Mouse (Mus musculus) C2C12 (cell line): ENCODE results near the gene Tmtc1.

Source experiments
- CEBPB ChIP-seq: IDR thresholded peaks from one replicate; pipeline ENCODE4 v1.6.1; 2011; ENCODE audit warnings: low read depth, mild to moderate bottlenecking, control low read depth, moderate library complexity
- CTCF ChIP-seq: IDR thresholded peaks from one replicate; pipeline ENCODE4 v1.5.1; 2011; ENCODE audit not compliant: control insufficient read depth, insufficient read depth, insufficient read length
- MAX ChIP-seq: IDR thresholded peaks from one replicate; pipeline ENCODE4 v1.6.1; 2011; ENCODE audit warnings: mild to moderate bottlenecking, control low read depth
- USF1 ChIP-seq: IDR thresholded peaks from one replicate; pipeline ENCODE4 v1.6.1; 2011; ENCODE audit warnings: low read depth, mild to moderate bottlenecking, control low read depth, moderate library complexity

GRCm38 (mm10) chr6:148283224-148283881, 160.8 kb downstream of the Tmtc1 start:
- TF ChIP-seq USF1 (no peak), CTCF (no peak), CEBPB (no peak), MAX (no peak)
